Mouse (Mus musculus) heart, adult 2 months (tissue): ENCODE measurements around the gene Acox2.

Source experiments
- CTCF ChIP-seq: fragments of 200-600 bp; IDR thresholded peaks from 2 replicates; pipeline ENCODE4 v1.8.1; 2022; ENCODE audit warnings: antibody characterized with exemption, mild to moderate bottlenecking, moderate library complexity
- EP300 ChIP-seq: fragments of 200-500 bp; IDR thresholded peaks from 2 replicates; pipeline ENCODE4 v1.6.1; 2011; ENCODE audit warnings: low read depth, low read length, control low read depth; ENCODE audit not compliant: insufficient read depth
- POLR2A ChIP-seq: fragments of 200-500 bp; IDR thresholded peaks from 2 replicates; pipeline ENCODE4 v1.6.1; 2011; ENCODE audit warnings: mild to moderate bottlenecking, low read depth, low read length, control low read depth; ENCODE audit not compliant: insufficient read depth

DNA sequence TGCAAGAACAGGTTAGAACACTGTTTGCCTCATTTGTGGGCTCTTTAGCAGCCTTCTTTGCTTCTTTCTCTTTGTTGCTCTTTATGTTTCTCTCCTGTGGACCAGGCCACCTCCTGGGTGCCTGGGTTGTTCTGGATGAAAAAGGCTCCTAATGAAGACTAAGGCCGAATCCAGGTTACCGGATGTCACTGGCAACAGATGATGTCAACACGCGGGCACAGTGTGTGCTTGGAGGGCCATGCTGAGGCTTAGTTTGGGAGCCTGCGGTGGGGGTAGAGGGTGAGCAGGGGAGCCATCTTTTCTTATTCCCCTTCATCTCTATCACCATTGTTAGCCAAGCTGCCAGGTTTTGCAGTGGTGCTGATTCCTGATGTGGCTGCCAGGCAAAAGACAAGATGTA is 51.6 kb downstream of the Acox2 start:
- TF ChIP-seq POLR2A (no peak), EP300 (no peak), CTCF (no peak)
